Mouse (Mus musculus) lung, adult 2 months (tissue): ENCODE results near the gene Pprc1. TPM values are rescaled to one million over a fixed set of nuclear protein-coding genes. Genes with fewer than 3 reads are reported as not detected.
A peak's percentile ranks its signal among the peaks of the same experiment; 100 is the strongest.

ENCODE experiments used
- DNase-seq: peaks from one replicate; pipeline ENCODE4 v3.0.0; 2022
- H3K4me1 ChIP-seq: fragments of 200-500 bp; 2 replicates; pipeline ENCODE4 v1.6.1; 2011; ENCODE audit warnings: low read length; ENCODE audit not compliant: control insufficient read depth, insufficient read depth
- H3K4me3 ChIP-seq: fragments of 200-500 bp; replicated peaks from 2 replicates; pipeline ENCODE3; 2011; ENCODE audit warnings: low read depth, mild to moderate bottlenecking, control low read depth, low read length; ENCODE audit errors: extremely low read depth
- CTCF ChIP-seq: fragments of 200-500 bp; IDR thresholded peaks from 2 replicates; pipeline ENCODE4 v1.5.1; 2011; ENCODE audit warnings: mild to moderate bottlenecking, low read length, control low read depth; ENCODE audit not compliant: insufficient read depth
- POLR2A ChIP-seq: fragments of 200-500 bp; IDR thresholded peaks from 2 replicates; pipeline ENCODE4 v1.6.1; 2011; ENCODE audit warnings: low read depth, mild to moderate bottlenecking, control low read depth, low read length, borderline replicate concordance; ENCODE audit errors: extremely low read depth
- WGBS: fragments of 180-500 bp; shearing (Covaris S2); methylation state at CpG from one replicate; pipeline ENCODE4 v1.1.7; 2018; 5-methylcytosine and 5-hydroxymethylcytosine counted together
- polyA plus RNA-seq: library from polyadenylated mRNA; depleted of rRNA; stranded (reverse); fragments of >200 nt; gene quantifications from 2 replicates; pipeline ENCODE4 v1.2.3, GENCODE M21; 2012

The Pprc1 gene
- polyA plus RNA-seq, 1 experiment = 19.3 TPM

- no peak for TF ChIP-seq CTCF
- no peak for TF ChIP-seq POLR2A
Observed at GRCm38 (mm10) chr19:46032731-46033510, 11.8 kb upstream of the Pprc1 start.

GRCm38 (mm10) chr19:46033911-46034310 lies 10.8 kb upstream of the Pprc1 start:
- WGBS = 94% methylated on average over 11 of the region's 11 CpGs

More at GRCm38 (mm10) chr19:46032731-46033510, 11.8 kb upstream of the Pprc1 start:
- no peak for DNase-seq
- Histone ChIP-seq H3K4me3 (no peak overlapping the region), H3K4me1 (peaks cover 6% of the 10 kb centered on the region; the same call in 1 of the 2 replicates)
- 81% methylated on average over 26 of the region's 26 CpGs for WGBS

GRCm38 (mm10) chr19:46035971-46036370 lies 8.7 kb upstream of the Pprc1 start:
- Histone ChIP-seq H3K4me3 (no peak overlapping the region), H3K4me1 (peaks cover 15% of the 10 kb centered on the region)
- 80% methylated on average over 13 of the region's 13 CpGs for WGBS
- TF ChIP-seq CTCF (no peak), POLR2A (no peak)
- no peak for DNase-seq

More at GRCm38 (mm10) chr19:46033911-46034310, 10.8 kb upstream of the Pprc1 start:
- DNase-seq = no peak
- H3K4me3 ChIP-seq = no peak overlapping the region
- peaks cover 9% of the 10 kb centered on the region for H3K4me1 ChIP-seq
- TF ChIP-seq POLR2A (no peak), CTCF (no peak)

- TF ChIP-seq POLR2A = no peak
- peak; percentile 30; the same call in 1 of the 2 replicates for TF ChIP-seq CTCF
- 51% methylated on average over 13 of the region's 13 CpGs for WGBS
- DNase-seq = no peak
- peaks cover 22% of the 10 kb centered on the region for H3K4me1 ChIP-seq
- H3K4me3 ChIP-seq = no peak overlapping the region
Observed at GRCm38 (mm10) chr19:46036477-46037242, 8.0 kb upstream of the Pprc1 start.

GRCm38 (mm10) chr19:46037243-46037924 lies 7.3 kb upstream of the Pprc1 start:
- WGBS = 11% methylated on average over 6 of the region's 6 CpGs
- no peak overlapping the region for H3K4me3 ChIP-seq
- no peak for TF ChIP-seq POLR2A
- TF ChIP-seq CTCF = no peak
- no peak for DNase-seq
- H3K4me1 ChIP-seq = peaks cover 25% of the 10 kb centered on the region

- Histone ChIP-seq H3K4me1 (peaks cover 33% of the 10 kb centered on the region), H3K4me3 (peak overlapping the region; percentile 49)
- TF ChIP-seq CTCF (no peak), POLR2A (no peak)
- no peak for DNase-seq
- 8% methylated on average over 13 of the region's 13 CpGs for WGBS
Observed at GRCm38 (mm10) chr19:46037925-46038850, 6.5 kb upstream of the Pprc1 start.

- WGBS = 1% methylated on average over 17 of the region's 17 CpGs
- peak overlapping the region; percentile 49 for H3K4me3 ChIP-seq
Observed at GRCm38 (mm10) chr19:46038851-46039260, 5.8 kb upstream of the Pprc1 start.

GRCm38 (mm10) chr19:46039478-46039877 lies 5.2 kb upstream of the Pprc1 start:
- TF ChIP-seq CTCF = no peak
- TF ChIP-seq POLR2A = peak; percentile 74; the same call in 1 of the 2 replicates
- 1% methylated on average over 27 of the region's 30 CpGs for WGBS
- H3K4me3 ChIP-seq = peak overlapping the region; percentile 60
- peaks cover 39% of the 10 kb centered on the region for H3K4me1 ChIP-seq
- DNase-seq = peak; percentile 84

More at GRCm38 (mm10) chr19:46038851-46039260, 5.8 kb upstream of the Pprc1 start:
- TF ChIP-seq POLR2A = no peak
- peak; percentile 38 for DNase-seq
- H3K4me1 ChIP-seq = peaks cover 38% of the 10 kb centered on the region
